Mouse (Mus musculus) cerebellum, postnatal 10 days (tissue): ENCODE results near the gene Zfhx3.

ENCODE experiments used
- DNase-seq, 2 experiments: peaks; one replicate each; pipeline ENCODE4 v3.0.0; 2021; ENCODE audit warnings: mixed read lengths in 2 of 2

The Zfhx3 gene

GRCm38 (mm10) chr8:108903550-108903949 lies 961.1 kb downstream of the Zfhx3 start:
- no peak for DNase-seq

- DNase-seq, result no peak
These were observed 962.0 kb downstream of the Zfhx3 start for GRCm38 (mm10) chr8:108904288-108904971.

GRCm38 (mm10) chr8:108908066-108908465 lies 965.6 kb downstream of the Zfhx3 start:
- no peak for DNase-seq

GRCm38 (mm10) chr8:108908540-108908939 lies 966.1 kb downstream of the Zfhx3 start:
- no peak for DNase-seq

- peak in 1 of 2 experiments; percentile 20 for DNase-seq
These were observed 966.6 kb downstream of the Zfhx3 start for GRCm38 (mm10) chr8:108909035-108909434.

GRCm38 (mm10) chr8:108909455-108909854 lies 967.0 kb downstream of the Zfhx3 start:
- peak; percentile 31 to 42 for DNase-seq

- DNase-seq, result peak; percentile 26 to 32
These were observed 968.4 kb downstream of the Zfhx3 start for GRCm38 (mm10) chr8:108910843-108911242.

- DNase-seq, result peak; percentile 95 to 98
These were observed 969.1 kb downstream of the Zfhx3 start for GRCm38 (mm10) chr8:108911511-108911910.

GRCm38 (mm10) chr8:108912998-108913397 lies 970.6 kb downstream of the Zfhx3 start:
- no peak for DNase-seq

GRCm38 (mm10) chr8:108915425-108915824 lies 973.0 kb downstream of the Zfhx3 start:
- DNase-seq, result no peak

GRCm38 (mm10) chr8:108915876-108916275 lies 973.4 kb downstream of the Zfhx3 start:
- no peak for DNase-seq

GRCm38 (mm10) chr8:108920151-108920550 lies 977.7 kb downstream of the Zfhx3 start:
- DNase-seq, result no peak

GRCm38 (mm10) chr8:108923161-108923560 lies 980.7 kb downstream of the Zfhx3 start:
- DNase-seq, result no peak

GRCm38 (mm10) chr8:108924526-108924925 lies 982.1 kb downstream of the Zfhx3 start:
- DNase-seq, result no peak

GRCm38 (mm10) chr8:108926106-108926505 lies 983.7 kb downstream of the Zfhx3 start:
- DNase-seq, result peak; percentile 29 to 50

GRCm38 (mm10) chr8:108930635-108931034 lies 988.2 kb downstream of the Zfhx3 start:
- no peak for DNase-seq

GRCm38 (mm10) chr8:108931837-108932236 lies 989.4 kb downstream of the Zfhx3 start:
- DNase-seq, result peak; percentile 41 to 56

GRCm38 (mm10) chr8:108932729-108933128 lies 990.3 kb downstream of the Zfhx3 start:
- no peak for DNase-seq

- no peak for DNase-seq
These were observed 993.6 kb downstream of the Zfhx3 start for GRCm38 (mm10) chr8:108935834-108936694.

GRCm38 (mm10) chr8:108936695-108937448 lies 994.4 kb downstream of the Zfhx3 start:
- peak; percentile 45 to 52 for DNase-seq

- no peak for DNase-seq
These were observed 995.5 kb downstream of the Zfhx3 start for GRCm38 (mm10) chr8:108937904-108938455.

- no peak for DNase-seq
These were observed 1000.2 kb downstream of the Zfhx3 start for GRCm38 (mm10) chr8:108942686-108943085.

GRCm38 (mm10) chr8:108943132-108943531 lies 1000.7 kb downstream of the Zfhx3 start:
- DNase-seq, result no peak
